16 mouse cellular contexts compared by ENCODE assay signal in the genomic region with DNA sequence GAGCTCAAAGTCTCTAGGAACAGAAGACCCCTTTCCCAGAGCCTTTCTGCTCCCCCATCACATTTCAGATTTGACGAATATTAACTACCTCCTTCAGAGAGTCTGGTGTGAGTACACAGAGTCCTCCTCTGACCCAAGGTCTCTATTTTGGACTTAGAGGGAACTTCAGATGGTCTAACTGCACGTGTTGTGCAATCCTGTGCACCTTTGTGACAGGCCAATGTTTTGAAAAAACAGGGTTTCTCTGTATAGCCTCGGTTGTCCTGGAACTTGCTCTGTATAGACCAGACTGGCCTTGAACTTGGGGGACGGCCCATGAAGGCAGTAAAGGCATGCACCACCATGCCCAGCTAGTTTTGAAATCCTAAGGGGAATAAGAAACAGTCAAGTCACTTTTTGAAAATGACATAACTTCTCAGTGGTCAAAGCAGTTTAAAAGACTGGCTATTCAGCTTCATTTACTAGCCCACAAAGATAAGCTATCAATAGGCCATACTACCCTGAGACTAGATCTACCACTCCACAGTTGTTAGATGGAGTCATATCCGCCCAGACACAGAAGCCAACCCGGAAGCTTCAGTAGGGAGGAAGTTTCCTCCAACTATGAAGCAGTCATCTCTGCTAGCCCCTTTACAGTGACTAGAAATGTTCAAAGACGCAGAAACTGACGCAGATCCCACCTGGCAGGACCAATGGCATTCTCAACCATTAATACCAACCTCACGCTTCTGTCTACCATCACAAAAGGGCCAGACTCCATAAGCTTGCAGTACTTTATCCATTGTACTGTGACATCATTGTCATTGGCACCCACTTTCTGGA.
DNase-seq lines count a peak whose midpoint lies in the region; ATAC-seq and TF ChIP-seq lines count a peak whose summit lies in the region.
"Had no signal": no experiment of that assay in that cellular context is flagged by ENCODE, and none has a peak within 500 bp of the region (broad histone marks: within the 10 kb centered on the region; RNA-seq: fewer than 3 reads in every experiment).

No protein-coding gene starts in this region.

- ATAC-seq in kidney, embryonic 15.5 days (replicated peaks; ENCODE audit: low FRiP score), result no peak
- peak; percentile 22; the same call in 1 of the 2 replicates for ATAC-seq in liver, embryonic 16.5 days (ENCODE audit: low read depth)
- ATAC-seq: midbrain, embryonic 13.5 days had no signal

- H3K9ac ChIP-seq in CH12.LX (ENCODE audit: insufficient read depth, low read depth), result peak overlapping the region; percentile 56; the same call in 1 of the 2 replicates
- H3K9ac ChIP-seq in kidney, embryonic 15.5 days, result no peak overlapping the region
- H3K9ac ChIP-seq in liver, embryonic 16.5 days (ENCODE audit: low read depth, low read length), result peak overlapping the region; percentile 21; the same call in 1 of the 2 replicates
- H3K9ac ChIP-seq: hindbrain, embryonic 15.5 days; limb, embryonic 12.5 days; midbrain, embryonic 13.5 days had no signal

- WGBS in kidney, embryonic 15.5 days, result 78% methylated on average over 9 of the region's 9 CpGs
- WGBS in liver, embryonic 16.5 days (ENCODE audit: insufficient replicate concordance), result 32% methylated on average over 9 of the region's 9 CpGs

- H3K27me3 ChIP-seq in CH12.LX (replicated peaks), result no peaks in the 10 kb centered on the region
- no peaks in the 10 kb centered on the region for H3K27me3 ChIP-seq in kidney, embryonic 15.5 days
- H3K27me3 ChIP-seq in liver, embryonic 16.5 days (ENCODE audit: control insufficient read depth, insufficient read depth, low read depth, low read length), result no peaks in the 10 kb centered on the region
- H3K27me3 ChIP-seq: hindbrain, embryonic 15.5 days; limb, embryonic 12.5 days; midbrain, embryonic 13.5 days had no signal

- H3K27ac ChIP-seq in CH12.LX (ENCODE audit: insufficient read depth, low read depth), result peak overlapping the region; percentile 84
- H3K27ac ChIP-seq in kidney, embryonic 15.5 days, result peak overlapping the region; percentile 92
- H3K27ac ChIP-seq in liver, embryonic 16.5 days (ENCODE audit: low read length), result peak overlapping the region; percentile 60
- H3K27ac ChIP-seq: hindbrain, embryonic 15.5 days; limb, embryonic 12.5 days; midbrain, embryonic 13.5 days had no signal

- H3K9me3 ChIP-seq in CH12.LX (replicated peaks; ENCODE audit: low read length), result no peaks in the 10 kb centered on the region
- no peaks in the 10 kb centered on the region for H3K9me3 ChIP-seq in kidney, embryonic 15.5 days (replicated peaks)
- H3K9me3 ChIP-seq in liver, embryonic 16.5 days (replicated peaks; ENCODE audit: control insufficient read depth, low read length), result no peaks in the 10 kb centered on the region
- H3K9me3 ChIP-seq: hindbrain, embryonic 15.5 days; limb, embryonic 12.5 days; midbrain, embryonic 13.5 days had no signal

- H3K79me2 ChIP-seq in CH12.LX (replicated peaks; ENCODE audit: control insufficient read depth, extremely low read depth, insufficient read depth, poor library complexity, severe bottlenecking), result peaks cover 27% of the 10 kb centered on the region

- DNase-seq in kidney, adult 11 months, result peak; percentile 61
- DNase-seq in kidney, adult 18-20 months, result no peak
- no peak for DNase-seq in CH12.LX (ENCODE audit: extremely low read depth)
- no peak for DNase-seq in adrenal gland, postnatal 14 days
- DNase-seq in Muller cell, postnatal 12 days (ENCODE audit: inconsistent ontology term), result no peak
- no peak for DNase-seq in right cerebral cortex, postnatal 25 days
- DNase-seq: adrenal gland, postnatal 10 days; cerebellum, adult 18-20 months; embryo, embryonic 11 days; layer of hippocampus, postnatal 36 days; thymus, adult 2 months had no signal

- dilution Hi-C loops in CH12.LX (cut with MboI; ENCODE audit: extremely low pct_ligation_motif_present, extremely low pct_unique_long_range_greater_than_20kb, low sequenced_read_pairs), result no loop called here

- H3K4me1 ChIP-seq in CH12.LX (ENCODE audit: control insufficient read depth in 1 of 2, insufficient read depth in 2 of 2), result peaks cover 19 to 77% of the 10 kb centered on the region in 2 experiments
- peaks cover 57% of the 10 kb centered on the region for H3K4me1 ChIP-seq in kidney, embryonic 15.5 days
- H3K4me1 ChIP-seq in liver, embryonic 16.5 days (ENCODE audit: control insufficient read depth, low read depth, low read length), result peaks cover 21% of the 10 kb centered on the region
- H3K4me1 ChIP-seq: hindbrain, embryonic 15.5 days; midbrain, embryonic 13.5 days had no signal

- no peak for TF ChIP-seq RAD21 in CH12.LX (IDR thresholded peaks at IDR 0.05; ENCODE audit: low read depth, low read length)

- in situ Hi-C loops in CH12.LX (cut with MboI; ENCODE audit: low pct_ligation_motif_present, low pct_unique_long_range_greater_than_20kb, low sequenced_read_pairs), result loop anchor here (5.0 kb wide), 1 partner anchor 168 kb away; no protein-coding TSS in a partner anchor

- no peak overlapping the region for H3K4me3 ChIP-seq in CH12.LX (replicated peaks in 1 of 3; ENCODE audit: low read depth in 2 of 3, low read length in 2 of 3, poor library complexity in 1 of 3)
- peak overlapping the region; percentile 31 for H3K4me3 ChIP-seq in kidney, embryonic 15.5 days (replicated peaks)
- peak overlapping the region; percentile 40 for H3K4me3 ChIP-seq in liver, embryonic 16.5 days (ENCODE audit: low read depth, low read length)
- H3K4me3 ChIP-seq: hindbrain, embryonic 15.5 days; limb, embryonic 12.5 days; midbrain, embryonic 13.5 days had no signal

- peak; percentile 56 for TF ChIP-seq EP300 in CH12.LX (IDR thresholded peaks at IDR 0.05; ENCODE audit: low read length)

- H3K4me2 ChIP-seq in CH12.LX (ENCODE audit: insufficient read depth, low read depth, poor library complexity, severe bottlenecking), result peak overlapping the region; percentile 62
- peak overlapping the region; percentile 46 for H3K4me2 ChIP-seq in kidney, embryonic 15.5 days
- H3K4me2 ChIP-seq in liver, embryonic 16.5 days (ENCODE audit: low read depth, low read length), result peak overlapping the region; percentile 49
- H3K4me2 ChIP-seq: hindbrain, embryonic 15.5 days; limb, embryonic 12.5 days; midbrain, embryonic 13.5 days had no signal

- TF ChIP-seq CTCF in CH12.LX (conservative IDR thresholded peaks at IDR 0.05 in 1 of 2, IDR thresholded peaks at IDR 0.05 in 1 of 2; ENCODE audit: low read depth in 2 of 2, low read length in 2 of 2), result no peak

- no peaks in the 10 kb centered on the region for H3K36me3 ChIP-seq in CH12.LX (replicated peaks in 1 of 2; ENCODE audit: control insufficient read depth in 1 of 2, insufficient read depth in 1 of 2, low read length in 1 of 2)
- H3K36me3 ChIP-seq in kidney, embryonic 15.5 days, result no peaks in the 10 kb centered on the region
- H3K36me3 ChIP-seq in liver, embryonic 16.5 days (ENCODE audit: control insufficient read depth, insufficient read depth), result no peaks in the 10 kb centered on the region
- H3K36me3 ChIP-seq: hindbrain, embryonic 15.5 days; limb, embryonic 12.5 days; midbrain, embryonic 13.5 days had no signal

- TF ChIP-seq POLR2A in CH12.LX (IDR thresholded peaks at IDR 0.05; ENCODE audit: low read depth, low read length), result peak; percentile 57

TF ChIP-seq in CH12.LX, 34 proteins besides CTCF, POLR2A, EP300 and RAD21:
- TF ChIP-seq JUN (IDR thresholded peaks at IDR 0.05; ENCODE audit: insufficient read depth, low read depth, low read length), result peak; percentile 10; the same call in 1 of the 2 replicates
- TF ChIP-seq BHLHE40 (IDR thresholded peaks at IDR 0.05; ENCODE audit: low read depth, low read length), result 0 out of 2 replicates have a peak, but pooled peaks have one; percentile 32
- no peak for TF ChIP-seq MAFK (IDR thresholded peaks at IDR 0.05; ENCODE audit: insufficient replicate concordance, low read length)
- TF ChIP-seq ELF1 (IDR thresholded peaks at IDR 0.05; ENCODE audit: low read depth, low read length), result peak; percentile 87
- no peak for TF ChIP-seq RCOR1 (conservative IDR thresholded peaks at IDR 0.05; ENCODE audit: low read depth, low read length)
- TF ChIP-seq JUND (conservative IDR thresholded peaks at IDR 0.05; ENCODE audit: low read depth, low read length), result peak; percentile 50; the same call in 1 of the 2 replicates
- no peak for TF ChIP-seq CHD2 (IDR thresholded peaks at IDR 0.05; ENCODE audit: low read length)
- no peak for TF ChIP-seq ZKSCAN1 (IDR thresholded peaks at IDR 0.05; ENCODE audit: borderline replicate concordance, low read depth, low read length)
- TF ChIP-seq TBP (conservative IDR thresholded peaks at IDR 0.05; ENCODE audit: low read depth, low read length), result peak; percentile 54; the same call in 1 of the 2 replicates
- no peak for TF ChIP-seq ZMIZ1 (IDR thresholded peaks at IDR 0.05; ENCODE audit: low read depth, low read length)
- peak; percentile 41 for TF ChIP-seq MXI1 (IDR thresholded peaks at IDR 0.05; ENCODE audit: low read depth, low read length)
- no peak for TF ChIP-seq POLR2AphosphoS2 (IDR thresholded peaks at IDR 0.05; ENCODE audit: low read depth, low read length)
- peak; percentile 29; the same call in 1 of the 2 replicates for TF ChIP-seq HCFC1 (IDR thresholded peaks at IDR 0.05; ENCODE audit: low read depth, low read length)
- TF ChIP-seq GABPA (IDR thresholded peaks at IDR 0.05; ENCODE audit: insufficient replicate concordance, low read depth, low read length), result no peak
- TF ChIP-seq IRF4 (IDR thresholded peaks at IDR 0.05; ENCODE audit: low read depth, low read length), result peak; percentile 20; the same call in 1 of the 2 replicates
- TF ChIP-seq CHD1 (IDR thresholded peaks at IDR 0.05; ENCODE audit: low read depth, low read length), result peak; percentile 21; the same call in 1 of the 2 replicates

Comparison
In these comparisons a context has a peak if more than half of its experiments do, and no peak if none do; other contexts are left out.
1. H3K4me3 ChIP-seq: peak in kidney, embryonic 15.5 days (single experiment) and liver, embryonic 16.5 days (single experiment); none in CH12.LX (0 of 3).
2. Peak in every context shown above with its lines, with median percentiles within 50 percentile points of each other: H3K27ac ChIP-seq and H3K4me2 ChIP-seq.